Mouse (Mus musculus) heart, embryonic 15.5 days (tissue): Measurements from ENCODE around the gene Uap1l1. TPM values are rescaled to one million over a fixed set of nuclear protein-coding genes. Genes with fewer than 3 reads are reported as not detected.
"Not testable (repeated sequence)": the region's sequence is repeated elsewhere in the genome, so short reads cannot be mapped to it uniquely, and the experiment has no call there.

Experiments used
- ATAC-seq: fragments of 200-750 bp; cut with Nextera tagmentation; replicated peaks from 2 replicates; pipeline ENCODE4 v1.8.0; 2017; ENCODE audit warnings: low read depth, moderate TSS enrichment; ENCODE audit not compliant: insufficient number of reproducible peaks, insufficient read depth, low FRiP score
- H3K27ac ChIP-seq: fragments of 300-500 bp; sonication (generic); 2 replicates; pipeline ENCODE4 v1.5.1; 2015; ENCODE audit warnings: mild to moderate bottlenecking, inconsistent platforms
- H3K27me3 ChIP-seq: fragments of 300-500 bp; sonication (generic); 2 replicates; pipeline ENCODE4 v1.6.1; 2015; ENCODE audit warnings: inconsistent platforms
- H3K36me3 ChIP-seq: fragments of 300-500 bp; sonication (generic); 2 replicates; pipeline ENCODE4 v1.6.1; 2015; ENCODE audit warnings: mild to moderate bottlenecking, inconsistent platforms
- H3K4me1 ChIP-seq: fragments of 300-500 bp; sonication (generic); replicated peaks from 2 replicates; pipeline ENCODE4 v1.6.1; 2015; ENCODE audit warnings: inconsistent platforms
- H3K4me2 ChIP-seq: fragments of 300-500 bp; sonication (generic); 2 replicates; pipeline ENCODE4 v1.6.1; 2015; ENCODE audit warnings: inconsistent platforms, mild to moderate bottlenecking, moderate library complexity
- H3K4me3 ChIP-seq: fragments of 300-500 bp; sonication (generic); 2 replicates; pipeline ENCODE4 v1.5.1; 2015; ENCODE audit warnings: mild to moderate bottlenecking, inconsistent platforms
- H3K9ac ChIP-seq: fragments of 300-500 bp; sonication (generic); 2 replicates; pipeline ENCODE4 v1.6.1; 2015; ENCODE audit warnings: mild to moderate bottlenecking, inconsistent platforms
- H3K9me3 ChIP-seq: fragments of 300-500 bp; sonication (generic); replicated peaks from 2 replicates; pipeline ENCODE4 v1.6.1; 2016; ENCODE audit warnings: inconsistent platforms
- WGBS: fragments of 180-500 bp; shearing (Covaris S2); methylation state at CpG from one replicate; pipeline ENCODE4 v1.1.7; 2015; ENCODE audit warnings: mixed read lengths; 5-methylcytosine and 5-hydroxymethylcytosine counted together
- polyA plus RNA-seq: library from polyadenylated mRNA; unstranded; fragments of >200 nt; fragmentation: Nextera tagmentation; extraction: Ambion mirVana; gene quantifications from 2 replicates; pipeline ENCODE4 v1.2.1, GENCODE M21; 2015

Gene Uap1l1
- 13.9 and 16.0 TPM in 2 replicates for polyA plus RNA-seq

GRCm38 (mm10) chr2:25365091-25365761, at the start of gene Uap1l1:
TSS of gene Uap1l1 (minus strand) at chr2:25365682.
- Histone ChIP-seq H3K4me2 (peak within 1 kb of the TSS; percentile 91), H3K4me1 (peaks cover 9% of the 10 kb centered on the region), H3K36me3 (peaks cover 3% of the 10 kb centered on the region; the same call in 1 of the 2 replicates), H3K9me3 (no peaks in the 10 kb centered on the region), H3K4me3 (peak within 1 kb of the TSS; percentile 62), H3K27me3 (peaks cover 25% of the 10 kb centered on the region), H3K9ac (peak within 1 kb of the TSS; percentile 72), H3K27ac (peak within 1 kb of the TSS; percentile 32)
- peak; percentile 85 for ATAC-seq
- WGBS = under 1% methylated on average over 54 of the region's 54 CpGs

DNA sequence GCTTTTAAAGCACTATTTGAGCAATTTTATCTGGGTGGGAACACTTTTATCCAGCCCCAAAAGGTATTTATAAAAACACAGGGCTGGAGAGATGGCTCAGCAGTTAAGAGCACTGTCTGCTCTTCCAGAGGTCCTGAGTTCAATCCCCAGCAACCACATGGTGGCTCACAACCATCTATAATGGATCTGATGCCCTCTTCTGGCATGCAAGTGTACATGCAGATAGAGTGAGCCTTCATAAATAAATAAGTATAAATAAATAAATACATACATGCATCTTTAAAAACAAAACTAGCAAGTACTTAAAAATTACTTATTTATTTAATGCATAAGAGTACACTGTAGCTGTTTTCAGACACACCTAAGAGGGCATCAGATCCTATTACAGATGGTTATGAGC, 48.0 kb upstream of the Uap1l1 start:
- not testable (repeated sequence) for H3K27ac ChIP-seq, H3K4me3 ChIP-seq, H3K36me3 ChIP-seq, ATAC-seq, H3K4me1 ChIP-seq, H3K9me3 ChIP-seq, H3K4me2 ChIP-seq, H3K9ac ChIP-seq
- H3K27me3 ChIP-seq = peaks cover 13% of the 10 kb centered on the region; the same call in 1 of the 2 replicates

- no peak overlapping the region for H3K4me3 ChIP-seq
- H3K4me2 ChIP-seq = no peak overlapping the region
- no peaks in the 10 kb centered on the region for H3K36me3 ChIP-seq
- H3K9ac ChIP-seq = no peak overlapping the region
- 72% methylated on average over 10 of the region's 10 CpGs for WGBS
- peaks cover 37% of the 10 kb centered on the region for H3K27me3 ChIP-seq
- H3K9me3 ChIP-seq = no peaks in the 10 kb centered on the region
- H3K27ac ChIP-seq = no peak overlapping the region
- H3K4me1 ChIP-seq = no peaks in the 10 kb centered on the region
- no peak for ATAC-seq
These were observed 43.4 kb upstream of the Uap1l1 start for GRCm38 (mm10) chr2:25408908-25409307.

DNA sequence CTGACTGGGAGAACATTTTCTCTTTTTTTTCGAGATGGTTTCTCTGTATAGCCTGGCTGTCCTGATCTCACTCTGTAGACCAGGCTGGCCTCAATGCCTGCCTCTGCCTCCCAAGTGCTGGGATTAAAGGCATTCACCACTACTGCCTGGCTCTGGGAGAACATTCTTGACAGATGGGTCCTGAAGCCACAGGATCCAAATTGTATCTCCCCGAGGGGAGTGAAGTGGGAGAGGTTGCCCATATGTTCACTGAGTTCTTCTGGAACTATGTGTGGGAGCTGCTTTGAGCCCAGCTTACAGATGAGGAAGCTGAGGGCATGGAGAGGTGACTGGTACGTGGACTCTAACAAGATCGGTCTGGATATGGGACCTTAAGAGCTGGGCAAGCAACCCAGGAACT, 38.5 kb upstream of the Uap1l1 start:
- ATAC-seq = no peak
- peaks cover 10% of the 10 kb centered on the region for H3K4me1 ChIP-seq
- no peaks in the 10 kb centered on the region for H3K9me3 ChIP-seq
- no peaks in the 10 kb centered on the region for H3K36me3 ChIP-seq
- no peak overlapping the region for H3K9ac ChIP-seq
- peaks cover 77% of the 10 kb centered on the region for H3K27me3 ChIP-seq
- WGBS = 77% methylated on average over 4 of the region's 4 CpGs
- H3K27ac ChIP-seq = no peak overlapping the region
- peak overlapping the region; percentile 70; the same call in 1 of the 2 replicates for H3K4me2 ChIP-seq
- H3K4me3 ChIP-seq = peak overlapping the region; percentile 60

DNA sequence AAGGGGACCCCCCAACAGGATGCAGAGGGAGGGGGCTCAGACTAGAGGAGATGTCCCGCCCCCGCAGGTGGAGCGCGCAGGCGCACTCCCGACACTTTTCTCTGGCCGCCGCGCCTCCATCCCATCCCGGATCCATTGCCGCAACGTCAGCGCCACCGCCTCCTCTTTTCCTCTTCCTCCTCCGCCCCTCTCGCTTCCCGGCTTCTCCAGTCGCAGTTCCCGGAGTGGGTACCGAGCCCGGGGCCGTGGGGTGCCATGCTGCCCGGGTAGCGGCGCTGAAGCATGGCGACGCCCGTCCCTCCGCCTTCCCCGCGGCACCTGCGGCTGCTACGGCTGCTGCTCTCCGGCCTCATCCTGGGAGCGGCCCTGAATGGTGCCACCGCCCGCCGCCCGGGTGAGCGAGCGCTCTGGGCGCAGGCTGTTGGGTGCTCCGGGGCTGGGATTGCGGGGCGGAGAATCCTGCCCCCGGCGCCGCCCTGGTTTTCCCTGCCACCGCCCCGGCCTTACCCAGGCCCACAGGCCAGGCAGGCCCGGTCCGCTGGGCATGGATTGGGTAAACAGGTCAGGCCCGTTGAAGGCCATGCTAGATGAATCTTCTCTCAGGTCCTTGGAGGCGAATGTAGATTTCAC, 37.6 kb upstream of the Uap1l1 start:
- peaks cover 80% of the 10 kb centered on the region for H3K27me3 ChIP-seq
- no peaks in the 10 kb centered on the region for H3K9me3 ChIP-seq
- H3K27ac ChIP-seq = peak overlapping the region; percentile 4; the same call in 1 of the 2 replicates
- H3K4me1 ChIP-seq = peaks cover 10% of the 10 kb centered on the region
- peak overlapping the region; percentile 60 for H3K9ac ChIP-seq
- no peaks in the 10 kb centered on the region for H3K36me3 ChIP-seq
- 1% methylated on average over 52 of the region's 54 CpGs for WGBS
- ATAC-seq = peak; percentile 65; the same call in 1 of the 2 replicates
- peak overlapping the region; percentile 70 for H3K4me2 ChIP-seq
- H3K4me3 ChIP-seq = peak overlapping the region; percentile 60

- ATAC-seq = no peak
- Histone ChIP-seq H3K27ac (no peak overlapping the region), H3K4me2 (peak overlapping the region; percentile 70), H3K4me3 (peak overlapping the region; percentile 60), H3K9ac (peak overlapping the region; percentile 60; the same call in 1 of the 2 replicates), H3K27me3 (peaks cover 85% of the 10 kb centered on the region), H3K36me3 (no peaks in the 10 kb centered on the region), H3K4me1 (peaks cover 10% of the 10 kb centered on the region), H3K9me3 (no peaks in the 10 kb centered on the region)
- WGBS = 2% methylated on average over 13 of the region's 13 CpGs
These were observed 37.0 kb upstream of the Uap1l1 start for GRCm38 (mm10) chr2:25402377-25402971.

GRCm38 (mm10) chr2:25400764-25401163, 35.3 kb upstream of the Uap1l1 start:
- WGBS = 3% methylated on average over 17 of the region's 17 CpGs
- peak overlapping the region; percentile 18; the same call in 1 of the 2 replicates for H3K4me3 ChIP-seq

GRCm38 (mm10) chr2:25400291-25400690, 34.8 kb upstream of the Uap1l1 start:
- no peak overlapping the region for H3K9ac ChIP-seq
- no peaks in the 10 kb centered on the region for H3K36me3 ChIP-seq
- H3K27ac ChIP-seq = no peak overlapping the region
- peaks cover 95% of the 10 kb centered on the region for H3K27me3 ChIP-seq
- H3K4me3 ChIP-seq = peak overlapping the region; percentile 18; the same call in 1 of the 2 replicates
- H3K4me1 ChIP-seq = peaks cover 22% of the 10 kb centered on the region
- no peak for ATAC-seq
- H3K9me3 ChIP-seq = no peaks in the 10 kb centered on the region
- WGBS = 17% methylated on average over 16 of the region's 16 CpGs
- peak overlapping the region; percentile 44 for H3K4me2 ChIP-seq

More at GRCm38 (mm10) chr2:25400764-25401163, 35.3 kb upstream of the Uap1l1 start:
- Histone ChIP-seq H3K4me1 (peaks cover 18% of the 10 kb centered on the region), H3K9ac (no peak overlapping the region), H3K27ac (no peak overlapping the region), H3K9me3 (no peaks in the 10 kb centered on the region), H3K4me2 (peak overlapping the region; percentile 44), H3K36me3 (no peaks in the 10 kb centered on the region), H3K27me3 (peaks cover 94% of the 10 kb centered on the region)
- no peak for ATAC-seq

DNA sequence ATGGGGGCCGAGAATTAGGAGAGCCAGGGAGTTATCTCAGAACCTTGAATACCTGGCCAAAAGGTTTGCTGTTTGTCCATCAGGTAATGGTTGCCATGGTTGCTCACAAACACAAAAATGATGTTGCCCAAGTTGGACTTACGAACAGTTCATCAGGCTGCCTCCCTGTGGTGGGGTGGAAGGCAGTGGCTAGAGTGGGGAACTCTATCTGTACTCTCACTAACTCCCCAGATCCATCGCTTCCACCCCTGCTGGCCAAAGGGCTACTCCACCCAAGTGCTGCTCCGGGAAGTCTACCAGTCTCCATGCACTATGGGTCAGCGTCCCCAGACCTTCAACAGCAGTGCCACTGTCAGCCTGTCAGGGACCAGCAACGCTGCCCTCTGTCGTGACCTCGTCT, 33.6 kb upstream of the Uap1l1 start, which contains the start of gene Npdc1:
Gene Npdc1 (plus strand): TSS at position 301 of the 400 bp plus-strand sequence.
- no peak within 1 kb of the TSS for H3K4me3 ChIP-seq
- peaks cover 93% of the 10 kb centered on the region for H3K27me3 ChIP-seq
- H3K27ac ChIP-seq = no peak within 1 kb of the TSS
- WGBS = 54% methylated on average over 8 of the region's 8 CpGs
- ATAC-seq = no peak
- H3K4me2 ChIP-seq = no peak within 1 kb of the TSS
- H3K36me3 ChIP-seq = no peaks in the 10 kb centered on the region
- H3K9ac ChIP-seq = no peak within 1 kb of the TSS
- H3K4me1 ChIP-seq = peaks cover 31% of the 10 kb centered on the region
- H3K9me3 ChIP-seq = no peaks in the 10 kb centered on the region

- Histone ChIP-seq H3K4me1 (peaks cover 27% of the 10 kb centered on the region), H3K4me3 (no peak overlapping the region), H3K27me3 (peaks cover 92% of the 10 kb centered on the region), H3K27ac (no peak overlapping the region), H3K9ac (no peak overlapping the region), H3K36me3 (no peaks in the 10 kb centered on the region), H3K4me2 (no peak overlapping the region), H3K9me3 (no peaks in the 10 kb centered on the region)
- ATAC-seq = no peak
- 78% methylated on average over 7 of the region's 7 CpGs for WGBS
These were observed 32.6 kb upstream of the Uap1l1 start for GRCm38 (mm10) chr2:25398065-25398464.

DNA sequence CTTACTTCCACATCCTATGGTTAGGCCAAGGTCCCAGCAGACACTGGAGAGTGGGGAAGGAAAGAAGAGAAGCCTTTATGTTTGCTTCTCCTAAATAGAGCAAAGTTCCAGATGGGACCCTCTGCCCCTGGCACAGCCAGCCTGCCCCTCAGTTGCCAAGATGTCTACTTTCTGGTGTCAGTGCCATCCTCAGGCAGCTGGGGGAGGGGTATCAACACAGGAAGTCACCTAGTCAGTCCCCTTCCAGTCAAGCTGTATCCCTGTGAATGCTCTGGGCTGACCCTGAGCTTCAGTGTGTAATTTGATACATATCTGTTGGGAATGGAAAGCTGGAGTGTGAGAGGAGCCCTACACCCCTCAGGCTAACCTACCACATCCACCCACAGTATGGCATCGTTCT, 31.5 kb upstream of the Uap1l1 start:
- Histone ChIP-seq H3K27me3 (peaks cover 90% of the 10 kb centered on the region), H3K9ac (no peak overlapping the region), H3K9me3 (no peaks in the 10 kb centered on the region), H3K4me3 (no peak overlapping the region), H3K36me3 (no peaks in the 10 kb centered on the region), H3K4me2 (no peak overlapping the region), H3K4me1 (peaks cover 24% of the 10 kb centered on the region), H3K27ac (no peak overlapping the region)
- WGBS = 64% methylated on average over 1 of the region's 1 CpGs
- ATAC-seq = no peak
